Mouse (Mus musculus) embryonic fibroblast, embryonic 13.5 days (primary cell): ENCODE results near the gene Gnas.

Source experiments
- CTCF ChIP-seq: IDR thresholded peaks from 2 replicates; pipeline ENCODE4 v1.5.1; 2011; ENCODE audit warnings: mild to moderate bottlenecking, control low read depth, low read length, moderate library complexity, borderline replicate concordance; ENCODE audit not compliant: insufficient read depth
- POLR2A ChIP-seq: IDR thresholded peaks from 2 replicates; pipeline ENCODE4 v1.6.1; 2011; ENCODE audit warnings: low read depth, mild to moderate bottlenecking, control low read depth, low read length, moderate library complexity

- TF ChIP-seq POLR2A (no peak), CTCF (no peak)
Measured at GRCm38 (mm10) chr2:174391936-174392335, 107.8 kb downstream of the Gnas start.
